Mouse (Mus musculus) Patski (cell line): Measurements from ENCODE around the gene Itgb2. TPM values are rescaled to one million over a fixed set of nuclear protein-coding genes. Genes with fewer than 3 reads are reported as not detected.
A peak's percentile ranks its signal among the peaks of the same experiment; 100 is the strongest.

Source experiments
- ATAC-seq: fragments of 100-300 bp; one replicate; pipeline ENCODE4 v1.8.0; 2021
- CTCF ChIA-PET: fragments of 350-600 bp; sonication (Branson Sonifier 250); formaldehyde crosslinking; loops from one replicate; lab custom pipeline; 2022; ENCODE audit warnings: inconsistent platforms; lab: Charles Lee
- POLR2A ChIA-PET: fragments of 350-600 bp; sonication (Branson Sonifier 250); formaldehyde crosslinking; loops from one replicate; lab custom pipeline; 2022; ENCODE audit warnings: antibody characterized with exemption, inconsistent platforms; lab: Charles Lee
- DNase-seq: peaks from one replicate; pipeline ENCODE4 v3.0.0-alpha.2; 2011; ENCODE audit warnings: low read depth, low spot score
- H3K27me3 ChIP-seq: fragments of 371-371 bp; one replicate; pipeline ENCODE4 v1.5.1; 2021
- CTCF ChIP-seq: fragments of 100-300 bp; IDR thresholded peaks from one replicate; pipeline ENCODE4 v1.5.1; 2021
- in situ Hi-C: fragments of 300-500 bp; cut with MboI; formaldehyde crosslinking; loops from 3 replicates; pipeline ENCODE4 v1.11.1; 2018; ENCODE audit warnings: low pct_unique_long_range_greater_than_20kb, mixed read lengths
- polyA plus RNA-seq: library from polyadenylated mRNA; unstranded; gene quantifications from one replicate; pipeline ENCODE4 v1.2.3, GENCODE M21; 2021

Itgb2 gene
- polyA plus RNA-seq, 1 experiment from 2014 or later, result 0.68 TPM

GRCm38 (mm10) chr10:77526488-77526887 is 3.6 kb upstream of the Itgb2 start:
- DNase-seq (no peak), ATAC-seq (no peak)
- ChIA-PET POLR2A (no interaction called here), CTCF (no interaction called here)
- H3K27me3 ChIP-seq, result no peaks in the 10 kb centered on the region
- TF ChIP-seq CTCF, result no peak
- in situ Hi-C loops, result no loop called here

- ChIA-PET CTCF (interaction anchor here (1.5 to 2.5 kb wide), 2 partner anchors 11 to 29 kb away, joined by 3 to 8 read pairs; no protein-coding TSS in a partner anchor), POLR2A (no interaction called here)
- H3K27me3 ChIP-seq, result no peaks in the 10 kb centered on the region
- TF ChIP-seq CTCF, result no peak
- in situ Hi-C loops, result no loop called here
- ATAC-seq (no peak), DNase-seq (no peak)
These were observed 1.4 kb upstream of the Itgb2 start for GRCm38 (mm10) chr10:77528634-77529033.

GRCm38 (mm10) chr10:77531026-77532019 is 1.3 kb downstream of the Itgb2 start:
- CTCF ChIA-PET, result interaction anchor here (1.0 to 3.7 kb wide), 3 partner anchors 9 to 13 kb away, joined by 4 to 15 read pairs (median 4); no protein-coding TSS in a partner anchor
- peak; percentile 86 for DNase-seq
- POLR2A ChIA-PET, result no interaction called here
- peak; percentile 80 for ATAC-seq
- TF ChIP-seq CTCF, result no peak
- H3K27me3 ChIP-seq, result no peaks in the 10 kb centered on the region
- in situ Hi-C loops, result no loop called here

GRCm38 (mm10) chr10:77532020-77532413 is 2.0 kb downstream of the Itgb2 start:
- H3K27me3 ChIP-seq, result no peaks in the 10 kb centered on the region
- ChIA-PET POLR2A (no interaction called here), CTCF (interaction anchor here (1.0 to 3.7 kb wide), 3 partner anchors 8 to 13 kb away, joined by 4 to 15 read pairs (median 4); no protein-coding TSS in a partner anchor)
- ATAC-seq, result no peak
- DNase-seq, result no peak
- TF ChIP-seq CTCF, result no peak
- in situ Hi-C loops, result no loop called here

- H3K27me3 ChIP-seq, result no peaks in the 10 kb centered on the region
- no peak for TF ChIP-seq CTCF
- ATAC-seq (no peak), DNase-seq (no peak)
- in situ Hi-C loops, result no loop called here
- ChIA-PET POLR2A (interaction anchor here (0.6 kb wide), 1 partner anchor 474 kb away, joined by 3 read pairs; no protein-coding TSS in a partner anchor), CTCF (no interaction called here)
These were observed 6.7 kb downstream of the Itgb2 start for GRCm38 (mm10) chr10:77536727-77537126.

- ChIA-PET CTCF (interaction anchor here (0.9 kb wide), 1 partner anchor 29 kb away, joined by 3 read pairs; no protein-coding TSS in a partner anchor), POLR2A (interaction anchor here (0.6 kb wide), 1 partner anchor 473 kb away, joined by 3 read pairs; no protein-coding TSS in a partner anchor)
- no peak for TF ChIP-seq CTCF
- ATAC-seq (no peak), DNase-seq (no peak)
- H3K27me3 ChIP-seq, result no peaks in the 10 kb centered on the region
- in situ Hi-C loops, result no loop called here
These were observed 7.5 kb downstream of the Itgb2 start for GRCm38 (mm10) chr10:77537215-77538209.

- in situ Hi-C loops, result no loop called here
- TF ChIP-seq CTCF, result no peak
- POLR2A ChIA-PET, result no interaction called here
- DNase-seq (no peak), ATAC-seq (no peak)
- CTCF ChIA-PET, result interaction anchor here (1.7 to 1.8 kb wide), 2 partner anchors 8 to 18 kb away, joined by 4 read pairs; no protein-coding TSS in a partner anchor
- H3K27me3 ChIP-seq, result no peaks in the 10 kb centered on the region
These were observed 9.4 kb downstream of the Itgb2 start for GRCm38 (mm10) chr10:77539320-77539945.

DNA sequence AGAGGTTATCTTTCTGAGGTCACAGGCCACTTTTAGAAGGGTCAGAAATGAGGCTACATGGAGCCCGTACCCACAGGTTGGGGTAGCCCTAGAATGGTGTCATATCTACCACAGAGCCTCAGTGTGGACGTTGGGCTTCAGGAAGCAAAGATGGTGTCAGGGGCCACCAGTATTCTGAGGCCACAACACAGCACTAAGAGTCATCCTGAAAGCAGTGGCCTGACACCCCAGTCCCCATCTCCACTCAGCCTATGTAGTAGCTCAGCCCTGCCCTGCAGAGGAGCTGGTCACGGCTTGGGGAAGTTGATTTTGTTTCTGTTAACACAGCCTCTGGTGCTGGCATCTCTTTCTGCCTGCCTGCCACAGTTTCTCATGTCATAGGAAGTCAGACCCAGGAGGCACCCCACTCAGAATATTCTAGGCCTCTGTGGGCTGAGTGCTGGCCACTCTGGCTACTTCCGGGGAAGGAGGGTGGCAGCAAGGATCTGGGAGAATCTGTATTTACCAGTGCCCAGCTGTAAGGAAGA is 10.6 kb downstream of the Itgb2 start:
- no peaks in the 10 kb centered on the region for H3K27me3 ChIP-seq
- ChIA-PET CTCF (interaction anchor here (1.0 to 1.8 kb wide), 4 partner anchors 9 to 23 kb away, joined by 3 to 4 read pairs (median 4); no protein-coding TSS in a partner anchor), POLR2A (no interaction called here)
- in situ Hi-C loops, result no loop called here
- ATAC-seq (no peak), DNase-seq (no peak)
- no peak for TF ChIP-seq CTCF

DNA sequence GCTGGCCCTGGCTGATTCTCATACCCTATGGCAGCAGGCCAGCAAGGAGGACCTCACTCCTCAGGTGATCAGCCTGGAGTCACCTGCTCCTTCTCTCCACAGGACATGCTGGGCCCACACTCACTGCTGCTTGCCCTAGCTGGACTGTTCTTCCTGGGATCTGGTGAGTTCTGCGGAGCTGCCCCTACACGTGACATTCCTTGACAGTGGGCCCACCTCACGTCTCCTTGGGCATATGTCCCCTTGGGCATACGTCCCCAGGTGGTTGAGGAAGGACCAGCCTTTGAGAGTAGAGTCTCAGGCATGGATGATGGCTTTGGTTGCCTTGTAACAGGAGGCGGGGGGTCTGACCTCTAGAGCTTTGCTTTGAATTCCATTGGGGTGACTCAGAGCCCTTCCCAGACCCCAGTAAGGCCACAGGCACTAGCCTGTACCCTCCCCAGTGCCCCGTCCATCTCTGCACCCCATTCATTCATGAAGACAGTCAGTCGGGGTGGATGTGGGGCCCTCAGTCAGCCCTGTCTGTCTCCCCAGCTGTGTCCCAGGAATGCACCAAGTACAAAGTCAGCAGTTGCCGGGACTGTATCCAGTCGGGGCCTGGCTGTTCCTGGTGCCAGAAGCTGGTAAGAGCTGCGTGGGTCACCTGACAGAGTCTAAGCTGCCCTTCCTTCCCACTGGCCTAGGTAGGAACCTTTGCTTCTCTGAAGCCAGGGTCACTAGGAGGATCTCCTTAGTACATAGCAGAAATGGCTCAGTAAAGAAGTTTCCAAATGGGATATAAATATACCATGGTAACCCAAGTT is 12.0 kb downstream of the Itgb2 start:
- no peak for DNase-seq
- no peaks in the 10 kb centered on the region for H3K27me3 ChIP-seq
- ChIA-PET CTCF (interaction anchor here (1.0 to 1.7 kb wide), 4 partner anchors 10 to 39 kb away, joined by 3 to 6 read pairs (median 4); partner anchors contain the start of gene Pttg1ip), POLR2A (no interaction called here)
- peak; percentile 44 for ATAC-seq
- in situ Hi-C loops, result no loop called here
- TF ChIP-seq CTCF, result no peak
